ENCODE assay signal across 10 mouse cellular contexts in genomic region chr16:88542488-88542887, GRCm38 (mm10). TPM values are rescaled to one million over a fixed set of nuclear protein-coding genes. Genes with fewer than 3 reads are reported as not detected.
DNase-seq lines count a peak whose midpoint lies in the region; TF ChIP-seq lines count a peak whose summit lies in the region.
"Had no signal": no experiment of that assay in that cellular context is flagged by ENCODE, and none has a peak within 500 bp of the region (broad histone marks: within the 10 kb centered on the region; RNA-seq: fewer than 3 reads in every experiment).

No protein-coding gene starts in this region.

- intact Hi-C loops in left cerebral cortex, postnatal 25 days (cut with DNase I): loop anchor here (5.0 kb wide), 1 partner anchor 170 kb away; no protein-coding TSS in a partner anchor
- intact Hi-C loops in left cerebral cortex, postnatal 10 days (cut with DNase I): no loop called here
- intact Hi-C loops in left cerebral cortex, postnatal 4 days (cut with DNase I): no loop called here

- no peak for TF ChIP-seq POLR2A in brain, embryonic 14.5 days (IDR thresholded peaks at IDR 0.05; ENCODE audit: borderline replicate concordance, extremely low read depth, insufficient read depth, insufficient read length, poor library complexity, severe bottlenecking)

- TF ChIP-seq CTCF in brain, embryonic 14.5 days (IDR thresholded peaks at IDR 0.05; ENCODE audit: borderline replicate concordance, extremely low read depth, insufficient read depth, insufficient read length): peak; percentile 33

- DNase-seq in adrenal gland, postnatal 14 days: peak; percentile 14
- no peak for DNase-seq in adrenal gland, adult 8-10 months
- DNase-seq in left cerebral cortex, postnatal 25 days (ENCODE audit: low spot score in 2 of 2): peak; percentile 4 to 35
- DNase-seq in left cerebral cortex, postnatal 10 days (ENCODE audit: extremely low spot score in 1 of 2, low spot score in 2 of 2): no peak
- peak; percentile 66 for DNase-seq in brain, embryonic 14.5 days (ENCODE audit: low read depth)
- peak; percentile 13 for DNase-seq in left cerebral cortex, postnatal 4 days
- no peak for DNase-seq in right cerebral cortex, postnatal 4 days
- no peak for DNase-seq in spleen, adult 18-20 months

RNA-seq across cellular contexts. Expression of gene Cldn8, which starts 20.5 kb away (rescaled TPM):
- not detected in 2 replicates for total RNA-seq in adrenal gland, postnatal 14 days (2021)
- total RNA-seq in adrenal gland, adult 8-10 months (2022): not detected
- not detected for total RNA-seq in left cerebral cortex, postnatal 25 days (2021)
- not detected for total RNA-seq in left cerebral cortex, postnatal 10 days (2021)
- polyA plus RNA-seq in brain, embryonic 14.5 days (2012; rRNA removed): 0.18 and 0.21 TPM in 2 replicates
- total RNA-seq in left cerebral cortex, postnatal 4 days (2021): under 1 TPM in 1 of 2 experiments, not detected in 1; 0.28 TPM

RNA-seq across cellular contexts. Expression of gene Cldn17, which starts 35.7 kb away (rescaled TPM):
- total RNA-seq in adrenal gland, postnatal 14 days (2021): not detected in 2 replicates
- total RNA-seq in adrenal gland, adult 8-10 months (2022): not detected
- not detected for total RNA-seq in left cerebral cortex, postnatal 25 days (2021)
- not detected for total RNA-seq in left cerebral cortex, postnatal 10 days (2021)
- not detected in 2 replicates for polyA plus RNA-seq in brain, embryonic 14.5 days (2012; rRNA removed)
- total RNA-seq in left cerebral cortex, postnatal 4 days (2021): not detected
- polyA plus RNA-seq: embryonic facial prominence, embryonic 13.5 days; limb, embryonic 12.5 days had no signal

Comparison
In these comparisons a context has a peak if more than half of its experiments do, and no peak if none do; other contexts are left out.
1. DNase-seq: peak in adrenal gland, postnatal 14 days (single experiment), left cerebral cortex, postnatal 25 days (2 of 2), brain, embryonic 14.5 days (single experiment) and left cerebral cortex, postnatal 4 days (single experiment); none in adrenal gland, adult 8-10 months (single experiment), left cerebral cortex, postnatal 10 days (0 of 2), right cerebral cortex, postnatal 4 days (single experiment) and spleen, adult 18-20 months (0 of 2).